Mouse (Mus musculus): ENCODE data around the gene Lhfpl5.

DNA sequence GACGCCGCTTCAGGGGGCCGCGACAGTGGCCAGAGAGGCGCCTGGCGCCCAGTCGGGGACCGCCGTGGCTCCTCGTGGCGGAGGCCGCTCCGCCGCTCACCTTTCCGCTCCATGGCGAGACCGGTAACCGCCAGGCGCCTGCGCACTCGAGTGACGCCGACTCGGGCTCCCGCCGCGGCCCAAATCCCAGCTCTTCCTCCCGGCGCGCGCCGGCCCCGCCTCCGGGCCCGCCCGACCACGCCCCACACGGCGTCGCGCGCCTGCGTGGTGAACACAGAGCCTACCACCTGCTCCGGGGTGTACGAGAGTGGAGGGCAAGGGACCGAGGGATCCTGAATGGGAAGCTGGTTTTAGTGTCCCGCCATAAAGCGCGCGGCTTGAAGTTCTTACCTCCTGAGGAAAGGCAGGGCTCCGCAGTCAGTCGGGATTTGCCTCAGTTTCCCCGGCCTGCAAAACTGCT lies 46.9 kb downstream of the Lhfpl5 start, which contains the start of gene Srpk1:
- TF ChIP-seq MEF2A (IDR thresholded peaks at IDR 0.05; ENCODE audit: borderline replicate concordance, low read depth, low read length): no peak; the same call in 1 of the 2 replicates
- TF ChIP-seq EP300 (IDR thresholded peaks at IDR 0.05; ENCODE audit: low read length): no peak
- TF ChIP-seq NELFE (IDR thresholded peaks at IDR 0.05; ENCODE audit: low read depth, low read length): peak; percentile 79
- no peak for TF ChIP-seq E2F4 (IDR thresholded peaks at IDR 0.05; ENCODE audit: insufficient replicate concordance, low read depth, low read length)
- no peak for TF ChIP-seq USF1 (IDR thresholded peaks at IDR 0.05; ENCODE audit: low read depth, low read length)
- TF ChIP-seq CTCF (conservative IDR thresholded peaks at IDR 0.05 in 1 of 2, IDR thresholded peaks at IDR 0.05 in 1 of 2; ENCODE audit: low read depth in 2 of 2, low read length in 2 of 2): no peak
- peak; percentile 64 for TF ChIP-seq SIN3A (IDR thresholded peaks at IDR 0.05; ENCODE audit: low read length)
- peak; percentile 58; the same call in 1 of the 2 replicates for TF ChIP-seq POLR2AphosphoS2 (IDR thresholded peaks at IDR 0.05; ENCODE audit: low read depth, low read length)
- TF ChIP-seq POLR2A (IDR thresholded peaks at IDR 0.05; ENCODE audit: low read depth, low read length): peak; percentile 92
- TF ChIP-seq ZNF384 (IDR thresholded peaks at IDR 0.05; ENCODE audit: low read depth, low read length): no peak
- no peak for TF ChIP-seq ZC3H11A (IDR thresholded peaks at IDR 0.05; ENCODE audit: low read depth, low read length)
- TF ChIP-seq SMC3 (IDR thresholded peaks at IDR 0.05; ENCODE audit: low read depth, low read length): no peak
- no peak for TF ChIP-seq JUND (conservative IDR thresholded peaks at IDR 0.05; ENCODE audit: low read depth, low read length)

Measured in CH12.LX (cell line).